Mouse (Mus musculus): Measurements from ENCODE around the gene Olfr694. TPM values are rescaled to one million over a fixed set of nuclear protein-coding genes. Genes with fewer than 3 reads are reported as not detected.

Olfr694 gene
- polyA plus RNA-seq, 1 experiment = not detected

- Histone ChIP-seq H3K36me3 (ENCODE audit: control insufficient read depth, insufficient read depth) (no peaks in the 10 kb centered on the region), H3K4me3 (no peak overlapping the region), H3K4me2 (ENCODE audit: low read depth) (no peak overlapping the region), H3K27me3 (ENCODE audit: control insufficient read depth, insufficient read depth, insufficient read length) (no peaks in the 10 kb centered on the region), H3ac (ENCODE audit: control insufficient read depth, insufficient read length) (no peak overlapping the region), H3K79me2 (ENCODE audit: control insufficient read depth, insufficient read depth) (no peaks in the 10 kb centered on the region)
- TF ChIP-seq POLR2A (IDR thresholded peaks at IDR 0.05; ENCODE audit: insufficient read length, low read depth) (no peak), TCF3 (IDR thresholded peaks at IDR 0.05; ENCODE audit: insufficient read length, low read depth) (no peak), CEBPB (IDR thresholded peaks at IDR 0.05; ENCODE audit: insufficient read depth, poor library complexity, severe bottlenecking) (no peak), E2F4 (IDR thresholded peaks at IDR 0.05; ENCODE audit: insufficient read depth) (no peak), SRF (IDR thresholded peaks at IDR 0.05; ENCODE audit: control insufficient read depth, insufficient read length, low read depth) (no peak), USF1 (IDR thresholded peaks at IDR 0.05; ENCODE audit: low read depth) (no peak), REST (IDR thresholded peaks at IDR 0.05; ENCODE audit: insufficient read depth, insufficient read length) (no peak), POLR2AphosphoS2 (IDR thresholded peaks at IDR 0.05; ENCODE audit: insufficient read length, low read depth) (no peak), MAX (IDR thresholded peaks at IDR 0.05; ENCODE audit: low read depth) (no peak), MYOG (IDR thresholded peaks at IDR 0.05; ENCODE audit: control insufficient read depth in 1 of 3, insufficient read depth in 1 of 3, insufficient read length in 2 of 3, low read depth in 2 of 3) (no peak), MYOD1 (IDR thresholded peaks at IDR 0.05; ENCODE audit: control insufficient read depth in 1 of 3, insufficient read length in 2 of 3, low read depth in 2 of 3) (no peak)
Measured at GRCm38 (mm10) chr7:106651555-106652343, 39.9 kb downstream of the Olfr694 start.

GRCm38 (mm10) chr7:106649774-106650173 lies 41.8 kb downstream of the Olfr694 start:
- no peaks in the 10 kb centered on the region for H3K27me3 ChIP-seq (ENCODE audit: control insufficient read depth, insufficient read depth, insufficient read length)
- no peak overlapping the region for H3K4me2 ChIP-seq (ENCODE audit: low read depth)
- no peaks in the 10 kb centered on the region for H3K79me2 ChIP-seq (ENCODE audit: control insufficient read depth, insufficient read depth)
- no peak for TF ChIP-seq USF1 (IDR thresholded peaks at IDR 0.05; ENCODE audit: low read depth)
- TF ChIP-seq E2F4 (IDR thresholded peaks at IDR 0.05; ENCODE audit: insufficient read depth) = no peak
- no peak for TF ChIP-seq POLR2AphosphoS2 (IDR thresholded peaks at IDR 0.05; ENCODE audit: insufficient read length, low read depth)
- no peak for TF ChIP-seq TCF3 (IDR thresholded peaks at IDR 0.05; ENCODE audit: insufficient read length, low read depth)
- TF ChIP-seq TCF12 (IDR thresholded peaks at IDR 0.05; ENCODE audit: insufficient read depth, poor library complexity, severe bottlenecking) = no peak
- TF ChIP-seq CEBPB (IDR thresholded peaks at IDR 0.05; ENCODE audit: insufficient read depth, poor library complexity, severe bottlenecking) = no peak
- TF ChIP-seq MYOD1 (IDR thresholded peaks at IDR 0.05; ENCODE audit: control insufficient read depth in 1 of 3, insufficient read length in 2 of 3, low read depth in 2 of 3) = no peak
- TF ChIP-seq MAX (IDR thresholded peaks at IDR 0.05; ENCODE audit: low read depth) = no peak
- no peak for TF ChIP-seq REST (IDR thresholded peaks at IDR 0.05; ENCODE audit: insufficient read depth, insufficient read length)
- TF ChIP-seq SRF (IDR thresholded peaks at IDR 0.05; ENCODE audit: control insufficient read depth, insufficient read length, low read depth) = no peak
- no peak overlapping the region for H3K4me3 ChIP-seq
- H3ac ChIP-seq (ENCODE audit: control insufficient read depth, insufficient read length) = no peak overlapping the region
- H3K36me3 ChIP-seq (ENCODE audit: control insufficient read depth, insufficient read depth) = no peaks in the 10 kb centered on the region

GRCm38 (mm10) chr7:106645261-106645660 lies 46.4 kb downstream of the Olfr694 start:
- no peaks in the 10 kb centered on the region for H3K36me3 ChIP-seq (ENCODE audit: control insufficient read depth, insufficient read depth)

GRCm38 (mm10) chr7:106644222-106644870 lies 47.3 kb downstream of the Olfr694 start:
- H3K36me3 ChIP-seq (ENCODE audit: control insufficient read depth, insufficient read depth) = no peaks in the 10 kb centered on the region
- H3K27me3 ChIP-seq (ENCODE audit: control insufficient read depth, insufficient read depth, insufficient read length) = no peaks in the 10 kb centered on the region
- no peaks in the 10 kb centered on the region for H3K79me2 ChIP-seq (ENCODE audit: control insufficient read depth, insufficient read depth)
- H3ac ChIP-seq (ENCODE audit: control insufficient read depth, insufficient read length) = no peak overlapping the region
- no peak overlapping the region for H3K4me3 ChIP-seq
- H3K4me2 ChIP-seq (ENCODE audit: low read depth) = no peak overlapping the region
- TF ChIP-seq E2F4 (IDR thresholded peaks at IDR 0.05; ENCODE audit: insufficient read depth) = no peak
- TF ChIP-seq POLR2AphosphoS2 (IDR thresholded peaks at IDR 0.05; ENCODE audit: insufficient read length, low read depth) = no peak
- TF ChIP-seq USF1 (IDR thresholded peaks at IDR 0.05; ENCODE audit: low read depth) = no peak
- no peak for TF ChIP-seq MYOD1 (IDR thresholded peaks at IDR 0.05; ENCODE audit: control insufficient read depth in 1 of 3, insufficient read length in 2 of 3, low read depth in 2 of 3)
- TF ChIP-seq SRF (IDR thresholded peaks at IDR 0.05; ENCODE audit: control insufficient read depth, insufficient read length, low read depth) = no peak
- TF ChIP-seq POLR2A (IDR thresholded peaks at IDR 0.05; ENCODE audit: insufficient read length, low read depth) = no peak
- TF ChIP-seq TCF12 (IDR thresholded peaks at IDR 0.05; ENCODE audit: insufficient read depth, poor library complexity, severe bottlenecking) = no peak
- no peak for TF ChIP-seq REST (IDR thresholded peaks at IDR 0.05; ENCODE audit: insufficient read depth, insufficient read length)
- no peak for TF ChIP-seq MYOG (IDR thresholded peaks at IDR 0.05; ENCODE audit: control insufficient read depth in 1 of 3, insufficient read depth in 1 of 3, insufficient read length in 2 of 3, low read depth in 2 of 3)
- TF ChIP-seq CEBPB (IDR thresholded peaks at IDR 0.05; ENCODE audit: insufficient read depth, poor library complexity, severe bottlenecking) = no peak
- TF ChIP-seq MAX (IDR thresholded peaks at IDR 0.05; ENCODE audit: low read depth) = no peak
- no peak for TF ChIP-seq TCF3 (IDR thresholded peaks at IDR 0.05; ENCODE audit: insufficient read length, low read depth)

More at GRCm38 (mm10) chr7:106645261-106645660, 46.4 kb downstream of the Olfr694 start:
- Histone ChIP-seq H3K4me3 (no peak overlapping the region), H3ac (ENCODE audit: control insufficient read depth, insufficient read length) (no peak overlapping the region), H3K4me2 (ENCODE audit: low read depth) (no peak overlapping the region), H3K79me2 (ENCODE audit: control insufficient read depth, insufficient read depth) (no peaks in the 10 kb centered on the region), H3K27me3 (ENCODE audit: control insufficient read depth, insufficient read depth, insufficient read length) (no peaks in the 10 kb centered on the region)
- TF ChIP-seq REST (IDR thresholded peaks at IDR 0.05; ENCODE audit: insufficient read depth, insufficient read length) (no peak), SRF (IDR thresholded peaks at IDR 0.05; ENCODE audit: control insufficient read depth, insufficient read length, low read depth) (no peak), POLR2A (IDR thresholded peaks at IDR 0.05; ENCODE audit: insufficient read length, low read depth) (no peak), USF1 (IDR thresholded peaks at IDR 0.05; ENCODE audit: low read depth) (no peak)
